In the genomic region with DNA sequence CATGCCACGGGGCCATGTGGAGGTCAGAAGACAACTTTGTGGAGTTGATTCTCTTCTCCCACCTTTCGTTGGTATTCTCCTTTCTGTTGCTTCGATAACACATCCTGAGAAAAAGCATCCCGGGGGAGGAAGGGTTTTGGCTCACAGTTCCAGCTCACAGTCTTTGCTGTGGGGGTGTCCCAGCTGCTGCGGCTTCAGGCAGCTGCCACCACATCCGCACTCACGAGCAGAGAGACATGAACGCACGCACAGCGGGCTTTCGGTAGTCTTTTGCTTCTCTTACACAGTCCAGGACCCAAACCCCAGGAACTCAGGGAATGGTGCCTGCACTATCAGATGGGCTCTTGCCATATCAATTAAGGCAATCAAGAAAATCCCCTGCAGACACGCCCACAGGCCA, we compare ENCODE assay signal across 15 mouse cellular contexts. TPM values are rescaled to one million over a fixed set of nuclear protein-coding genes. Genes with fewer than 3 reads are reported as not detected.
DNase-seq lines count a peak whose midpoint lies in the region; ATAC-seq and TF ChIP-seq lines count a peak whose summit lies in the region.
"Had no signal": no experiment of that assay in that cellular context is flagged by ENCODE, and none has a peak within 500 bp of the region (broad histone marks: within the 10 kb centered on the region; RNA-seq: fewer than 3 reads in every experiment).

No protein-coding gene starts in this region.

- whole genome bisulfite sequencing in kidney, adult 2 months = 66% methylated on average over 12 of the region's 12 CpGs
- 65% methylated on average over 12 of the region's 12 CpGs for WGBS in limb, embryonic 14.5 days
- 82% methylated on average over 12 of the region's 12 CpGs for WGBS in liver, embryonic 12.5 days (ENCODE audit: insufficient replicate concordance)

- H3K36me3 ChIP-seq in kidney, adult 2 months (ENCODE audit: control insufficient read depth, insufficient read depth, low read length) = no peaks in the 10 kb centered on the region
- peaks cover 3% of the 10 kb centered on the region; the same call in 1 of the 2 replicates for H3K36me3 ChIP-seq in limb, embryonic 14.5 days (ENCODE audit: control insufficient read depth, insufficient read depth, low read length)
- peaks cover 18% of the 10 kb centered on the region for H3K36me3 ChIP-seq in liver, embryonic 12.5 days
- H3K36me3 ChIP-seq: forebrain, embryonic 15.5 days had no signal

- DNase-seq in kidney, adult 2 months = peak; percentile 15
- DNase-seq in kidney, adult 18-20 months = no peak
- DNase-seq in B cell, adult 2 months = peak; percentile 36 to 41
- peak; percentile 54 for DNase-seq in CD4-positive helper T cell, adult 2 months (ENCODE audit: low read depth, low spot score)
- no peak for DNase-seq in limb, embryonic 14.5 days (ENCODE audit: low spot score)
- DNase-seq in c-Kit-positive CD71-positive TER-119-positive erythroid progenitor cells, embryonic 14.5 days (ENCODE audit: low spot score) = no peak
- DNase-seq in adrenal gland, adult 2 months = no peak
- DNase-seq: adrenal gland, postnatal 10 days; layer of hippocampus, adult 9-11 months; lung, adult 18-20 months had no signal

- H3K4me2 ChIP-seq in limb, embryonic 14.5 days (replicated peaks; ENCODE audit: low read depth, low read length, severe bottlenecking) = 0 out of 2 replicates have a peak overlapping the region, but pooled peaks have one; percentile 10
- no peak overlapping the region for H3K4me2 ChIP-seq in liver, embryonic 12.5 days
- H3K4me2 ChIP-seq: forebrain, embryonic 15.5 days had no signal

- no peaks in the 10 kb centered on the region for H3K27me3 ChIP-seq in kidney, adult 2 months (replicated peaks; ENCODE audit: control insufficient read depth, insufficient read depth, low read length)
- no peaks in the 10 kb centered on the region for H3K27me3 ChIP-seq in limb, embryonic 14.5 days (ENCODE audit: control insufficient read depth, insufficient read depth, low read length)
- no peaks in the 10 kb centered on the region for H3K27me3 ChIP-seq in liver, embryonic 12.5 days (replicated peaks)
- H3K27me3 ChIP-seq: forebrain, embryonic 15.5 days had no signal

- H3K27ac ChIP-seq in kidney, adult 2 months (ENCODE audit: insufficient read depth, low read depth, low read length) = no peak overlapping the region
- no peak overlapping the region for H3K27ac ChIP-seq in limb, embryonic 14.5 days (replicated peaks; ENCODE audit: low read depth, low read length)
- no peak overlapping the region for H3K27ac ChIP-seq in liver, embryonic 12.5 days
- H3K27ac ChIP-seq: forebrain, embryonic 15.5 days; hindbrain, postnatal 0 days; kidney, postnatal 0 days; macrophage had no signal

- H3K4me1 ChIP-seq in kidney, adult 2 months (ENCODE audit: control insufficient read depth, insufficient read depth, low read length) = peaks cover 15% of the 10 kb centered on the region
- H3K4me1 ChIP-seq in limb, embryonic 14.5 days (ENCODE audit: control insufficient read depth, insufficient read depth, low read length) = peaks cover 26% of the 10 kb centered on the region
- peaks cover 83% of the 10 kb centered on the region for H3K4me1 ChIP-seq in liver, embryonic 12.5 days

- H3K9ac ChIP-seq in limb, embryonic 14.5 days (ENCODE audit: low read depth, low read length, severe bottlenecking) = no peak overlapping the region
- H3K9ac ChIP-seq in liver, embryonic 12.5 days = no peak overlapping the region
- H3K9ac ChIP-seq: forebrain, embryonic 15.5 days had no signal

- TF ChIP-seq POLR2A in kidney, adult 2 months (IDR thresholded peaks at IDR 0.05; ENCODE audit: low read depth, low read length) = no peak
- TF ChIP-seq POLR2A in limb, embryonic 14.5 days (IDR thresholded peaks at IDR 0.05; ENCODE audit: borderline replicate concordance, extremely low read depth, insufficient read depth, insufficient read length) = no peak

- H3K4me3 ChIP-seq in kidney, adult 2 months (ENCODE audit: insufficient read depth, low read depth, low read length) = no peak overlapping the region
- no peak overlapping the region for H3K4me3 ChIP-seq in limb, embryonic 14.5 days (replicated peaks; ENCODE audit: low read length)
- H3K4me3 ChIP-seq in liver, embryonic 12.5 days = no peak overlapping the region
- H3K4me3 ChIP-seq: forebrain, embryonic 15.5 days had no signal

- no peak for TF ChIP-seq CTCF in kidney, adult 2 months (conservative IDR thresholded peaks at IDR 0.05; ENCODE audit: insufficient read depth, insufficient read length, low read depth, low read length)

- H3K9me3 ChIP-seq in limb, embryonic 14.5 days (ENCODE audit: control insufficient read depth, low read length) = no peaks in the 10 kb centered on the region
- no peaks in the 10 kb centered on the region for H3K9me3 ChIP-seq in liver, embryonic 12.5 days (replicated peaks)
- H3K9me3 ChIP-seq: forebrain, embryonic 15.5 days had no signal

- ATAC-seq in limb, embryonic 14.5 days (ENCODE audit: low FRiP score, low read depth) = no peak
- ATAC-seq in liver, embryonic 12.5 days = no peak
- ATAC-seq: forebrain, embryonic 15.5 days; hindbrain, postnatal 0 days had no signal

RNA-seq across cellular contexts. Expression of gene Galnt10, which starts 37.9 kb away (rescaled TPM):
- 10.5 and 11.1 TPM in 2 replicates for polyA plus RNA-seq in kidney, adult 2 months (2012; rRNA removed)
- polyA plus RNA-seq in limb, embryonic 14.5 days (2012; rRNA removed) = 26.5 and 30.3 TPM in 2 replicates
- polyA plus RNA-seq in limb, embryonic 14.5 days (2014; fragmentation: Nextera tagmentation; extraction: Ambion mirVana) = 24.4 and 27.5 TPM in 2 replicates
- 10 to 100 TPM; 50.2 to 54.5 TPM for total RNA-seq in adrenal gland, adult 2 months (2021)
- 23.7 and 33.8 TPM in 2 replicates for polyA plus RNA-seq in adrenal gland, adult 2 months (2012; rRNA removed)
- 34.2 and 36.3 TPM in 2 replicates for polyA plus RNA-seq in liver, embryonic 12.5 days (2016; fragmentation: Nextera tagmentation; extraction: Ambion mirVana)

Comparison
In these comparisons a context has a peak if more than half of its experiments do, and no peak if none do; other contexts are left out.
1. DNase-seq: peak in kidney, adult 2 months (single experiment), B cell, adult 2 months (2 of 2) and CD4-positive helper T cell, adult 2 months (single experiment); none in kidney, adult 18-20 months (single experiment), limb, embryonic 14.5 days (single experiment), c-Kit-positive CD71-positive TER-119-positive erythroid progenitor cells, embryonic 14.5 days (single experiment) and adrenal gland, adult 2 months (single experiment).